Mouse (Mus musculus): ENCODE data around the gene Inpp5k. TPM values are rescaled to one million over a fixed set of nuclear protein-coding genes. Genes with fewer than 3 reads are reported as not detected.
"Not testable (repeated sequence)": the region's sequence is repeated elsewhere in the genome, so short reads cannot be mapped to it uniquely, and the experiment has no call there.

Inpp5k gene
- polyA plus RNA-seq, 1 experiment from 2014 or later, result 28.4 TPM

- H3K9me3 ChIP-seq, result no peaks in the 10 kb centered on the region
- H3K36me3 ChIP-seq, result peaks cover 61% of the 10 kb centered on the region
- H3K9ac ChIP-seq (replicated peaks), result no peak overlapping the region
- no peak overlapping the region for H3K4me3 ChIP-seq
- no peak overlapping the region for H3K27ac ChIP-seq (replicated peaks)
- WGBS, result 91% methylated on average over 5 of the region's 5 CpGs
- no peak overlapping the region for H3K4me2 ChIP-seq (replicated peaks)
- no peak for ATAC-seq (ENCODE audit: low FRiP score, low read depth)
- H3K27me3 ChIP-seq, result no peaks in the 10 kb centered on the region
- H3K4me1 ChIP-seq, result no peaks in the 10 kb centered on the region
Observed at GRCm38 (mm10) chr11:75693570-75693969, 62.8 kb downstream of the Inpp5k start.

- H3K4me3 ChIP-seq; H3K4me1 ChIP-seq; ATAC-seq (ENCODE audit: low FRiP score, low read depth); H3K27ac ChIP-seq (replicated peaks); H3K27me3 ChIP-seq; H3K4me2 ChIP-seq (replicated peaks); H3K9me3 ChIP-seq; H3K9ac ChIP-seq (replicated peaks): not testable (repeated sequence)
- WGBS, result 97% methylated on average over 3 of the region's 3 CpGs
- peaks cover 75% of the 10 kb centered on the region for H3K36me3 ChIP-seq
Observed at GRCm38 (mm10) chr11:75697464-75697863, 66.7 kb downstream of the Inpp5k start.

Other genes starting within 250 kb of the Inpp5k start
- gene Serpinf1, start 208.3 kb upstream of the Inpp5k start, polyA plus RNA-seq (2016; fragmentation: Nextera tagmentation; extraction: Ambion mirVana), result 45.8 and 73.3 TPM in 2 replicates
- gene Serpinf2, start 191.4 kb upstream of the Inpp5k start, polyA plus RNA-seq (2016; fragmentation: Nextera tagmentation; extraction: Ambion mirVana), result 0.16 TPM in 1 of 2 replicates, not detected in the other
- 8.6 and 9.4 TPM in 2 replicates for gene Wdr81, start 176.3 kb upstream of the Inpp5k start, polyA plus RNA-seq (2016; fragmentation: Nextera tagmentation; extraction: Ambion mirVana)
- 5.9 and 9.1 TPM in 2 replicates for gene Tlcd2, start 169.3 kb upstream of the Inpp5k start, polyA plus RNA-seq (2016; fragmentation: Nextera tagmentation; extraction: Ambion mirVana)
- 78.5 and 81.6 TPM in 2 replicates for gene Prpf8, start 144.2 kb upstream of the Inpp5k start, polyA plus RNA-seq (2016; fragmentation: Nextera tagmentation; extraction: Ambion mirVana)
- gene Rilp, start 120.9 kb upstream of the Inpp5k start, polyA plus RNA-seq (2016; fragmentation: Nextera tagmentation; extraction: Ambion mirVana), result 0.30 and 0.66 TPM in 2 replicates
- 4.7 TPM in 2 replicates for gene Scarf1, start 117.4 kb upstream of the Inpp5k start, polyA plus RNA-seq (2016; fragmentation: Nextera tagmentation; extraction: Ambion mirVana)
- 12.7 and 15.4 TPM in 2 replicates for gene Slc43a2, start 99.3 kb upstream of the Inpp5k start, polyA plus RNA-seq (2016; fragmentation: Nextera tagmentation; extraction: Ambion mirVana)
- gene Pitpna, start 42.9 kb upstream of the Inpp5k start, polyA plus RNA-seq (2016; fragmentation: Nextera tagmentation; extraction: Ambion mirVana), result 107 and 114 TPM in 2 replicates
- 15.5 and 16.4 TPM in 2 replicates for gene Myo1c, start 19.5 kb downstream of the Inpp5k start, polyA plus RNA-seq (2016; fragmentation: Nextera tagmentation; extraction: Ambion mirVana)
- gene Crk, start 48.3 kb downstream of the Inpp5k start, polyA plus RNA-seq (2016; fragmentation: Nextera tagmentation; extraction: Ambion mirVana), result 140 and 142 TPM in 2 replicates
- gene Ywhae, start 101.9 kb downstream of the Inpp5k start, polyA plus RNA-seq (2016; fragmentation: Nextera tagmentation; extraction: Ambion mirVana), result 1,324 and 1,373 TPM in 2 replicates
- 0.50 and 0.59 TPM in 2 replicates for gene Doc2b, start 165.1 kb downstream of the Inpp5k start, polyA plus RNA-seq (2016; fragmentation: Nextera tagmentation; extraction: Ambion mirVana)

Data from midbrain, embryonic 12.5 days (tissue).